Mouse (Mus musculus) heart, embryonic 13.5 days (tissue): ENCODE data around the gene Rpp30. TPM values are rescaled to one million over a fixed set of nuclear protein-coding genes. Genes with fewer than 3 reads are reported as not detected.
A peak's percentile ranks its signal among the peaks of the same experiment; 100 is the strongest.

ENCODE experiments used
- ATAC-seq: fragments of 200-750 bp; cut with Nextera tagmentation; 2 replicates; pipeline ENCODE4 v1.8.0; 2017; ENCODE audit warnings: moderate TSS enrichment; ENCODE audit not compliant: insufficient number of reproducible peaks, low FRiP score, low TSS enrichment; ENCODE audit errors: extremely low read depth
- H3K27ac ChIP-seq: fragments of 300-500 bp; sonication (generic); replicated peaks from 2 replicates; pipeline ENCODE4 v1.5.1; 2015; ENCODE audit warnings: moderate library complexity, mild to moderate bottlenecking, inconsistent platforms
- H3K27me3 ChIP-seq: fragments of 300-500 bp; sonication (generic); replicated peaks from 2 replicates; pipeline ENCODE4 v1.6.1; 2015; ENCODE audit warnings: mild to moderate bottlenecking, inconsistent platforms
- H3K36me3 ChIP-seq: fragments of 300-500 bp; sonication (generic); 2 replicates; pipeline ENCODE4 v1.6.1; 2015; ENCODE audit warnings: mild to moderate bottlenecking, inconsistent platforms
- H3K4me1 ChIP-seq: fragments of 300-500 bp; sonication (generic); 2 replicates; pipeline ENCODE4 v1.6.1; 2015; ENCODE audit warnings: inconsistent platforms
- H3K4me2 ChIP-seq: fragments of 300-500 bp; sonication (generic); 2 replicates; pipeline ENCODE4 v1.6.1; 2015; ENCODE audit warnings: inconsistent platforms, mild to moderate bottlenecking, moderate library complexity
- H3K4me3 ChIP-seq: fragments of 300-500 bp; sonication (generic); 2 replicates; pipeline ENCODE4 v1.5.1; 2015; ENCODE audit warnings: moderate library complexity, mild to moderate bottlenecking, inconsistent platforms
- H3K9ac ChIP-seq: fragments of 300-500 bp; sonication (generic); 2 replicates; pipeline ENCODE4 v1.6.1; 2015; ENCODE audit warnings: inconsistent platforms, mild to moderate bottlenecking, moderate library complexity
- H3K9me3 ChIP-seq: fragments of 300-500 bp; sonication (generic); 2 replicates; pipeline ENCODE4 v1.6.1; 2016; ENCODE audit warnings: inconsistent platforms
- WGBS: fragments of 180-500 bp; shearing (Covaris S2); methylation state at CpG from one replicate; pipeline ENCODE4 v1.1.7; 2015; ENCODE audit warnings: mixed read lengths; 5-methylcytosine and 5-hydroxymethylcytosine counted together
- polyA plus RNA-seq: library from polyadenylated mRNA; unstranded; fragments of >200 nt; fragmentation: Nextera tagmentation; extraction: Ambion mirVana; gene quantifications from 2 replicates; pipeline ENCODE4 v1.2.1, GENCODE M21; 2015

Rpp30 gene
- polyA plus RNA-seq, 1 experiment from 2014 or later: 50.1 TPM

DNA sequence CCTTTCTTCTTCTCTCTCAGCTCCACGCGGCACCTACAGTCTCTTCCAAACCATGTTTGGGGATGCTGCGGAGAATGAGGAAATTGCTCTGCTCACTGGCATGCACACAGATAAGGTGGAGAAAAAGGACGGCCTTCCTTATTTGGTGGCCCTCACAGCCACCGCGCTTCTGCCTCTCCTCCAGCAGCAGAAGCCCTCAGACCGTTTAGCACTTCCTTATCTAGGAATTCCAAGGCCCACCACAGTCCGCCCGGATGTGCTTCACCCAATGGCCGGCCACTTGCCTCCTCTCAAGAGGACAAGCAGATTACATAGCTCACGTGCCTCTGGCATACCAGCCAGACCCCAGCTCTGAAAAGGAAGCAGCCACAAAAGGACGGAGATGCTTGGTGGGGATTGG lies 46.1 kb downstream of the Rpp30 start:
- H3K9me3 ChIP-seq: no peaks in the 10 kb centered on the region
- WGBS: under 1% methylated on average over 12 of the region's 12 CpGs
- H3K4me3 ChIP-seq: peak overlapping the region; percentile 39
- peak overlapping the region; percentile 98 for H3K27ac ChIP-seq
- no peaks in the 10 kb centered on the region for H3K27me3 ChIP-seq
- peak; percentile 76; the same call in 1 of the 2 replicates for ATAC-seq
- no peaks in the 10 kb centered on the region for H3K36me3 ChIP-seq
- H3K4me1 ChIP-seq: peaks cover 43% of the 10 kb centered on the region
- H3K9ac ChIP-seq: peak overlapping the region; percentile 81
- peak overlapping the region; percentile 66 for H3K4me2 ChIP-seq

DNA sequence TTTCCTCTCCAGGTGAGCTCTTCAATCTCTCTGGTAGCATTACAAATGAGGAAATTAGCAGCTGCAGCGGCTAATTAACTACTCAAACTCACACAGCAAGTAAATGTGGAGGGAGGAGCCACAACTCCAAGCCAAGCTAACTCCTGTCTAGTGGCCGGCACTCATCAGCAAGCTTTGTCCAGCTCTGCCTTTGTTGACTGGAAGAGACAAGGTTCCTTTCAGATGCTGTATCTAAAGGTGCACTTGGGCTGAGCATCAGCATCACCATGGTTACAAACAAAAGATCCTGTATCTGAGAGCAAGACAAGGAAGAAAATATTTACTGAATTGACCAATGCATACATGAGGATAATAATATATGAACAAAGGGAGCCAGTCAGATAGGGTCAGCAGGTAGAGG lies 46.7 kb downstream of the Rpp30 start:
- Histone ChIP-seq H3K9me3 (no peaks in the 10 kb centered on the region), H3K4me1 (peaks cover 43% of the 10 kb centered on the region), H3K27ac (peak overlapping the region; percentile 98), H3K36me3 (no peaks in the 10 kb centered on the region), H3K4me2 (peak overlapping the region; percentile 66), H3K27me3 (no peaks in the 10 kb centered on the region), H3K9ac (peak overlapping the region; percentile 81; the same call in 1 of the 2 replicates), H3K4me3 (peak overlapping the region; percentile 13; the same call in 1 of the 2 replicates)
- 15% methylated on average over 2 of the region's 2 CpGs for WGBS
- no peak for ATAC-seq

DNA sequence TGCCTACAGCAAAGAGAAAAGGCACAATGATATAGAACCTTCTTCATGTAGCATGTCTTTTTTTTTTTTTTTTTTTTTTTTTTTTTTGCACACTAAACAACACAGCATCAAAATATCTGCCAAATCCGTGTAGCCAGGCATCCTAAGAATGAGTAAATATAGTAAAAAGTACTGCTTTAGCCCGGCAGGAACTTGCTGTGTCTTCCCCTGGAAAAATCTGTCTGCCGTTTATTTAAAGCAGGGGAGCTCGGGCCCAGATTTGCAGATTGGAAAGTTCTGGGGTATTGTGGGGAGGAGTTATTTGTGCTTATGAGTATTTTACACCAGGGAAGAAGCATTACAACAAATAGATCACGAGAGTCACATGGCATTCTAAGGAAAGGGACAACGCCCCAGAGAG lies 48.5 kb downstream of the Rpp30 start:
- no peaks in the 10 kb centered on the region for H3K9me3 ChIP-seq
- H3K4me2 ChIP-seq: no peak overlapping the region
- H3K4me3 ChIP-seq: no peak overlapping the region
- no peak overlapping the region; the same call in 1 of the 2 replicates for H3K27ac ChIP-seq
- peaks cover 43% of the 10 kb centered on the region for H3K4me1 ChIP-seq
- H3K9ac ChIP-seq: no peak overlapping the region
- WGBS: 64% methylated on average over 6 of the region's 6 CpGs
- H3K27me3 ChIP-seq: no peaks in the 10 kb centered on the region
- H3K36me3 ChIP-seq: no peaks in the 10 kb centered on the region
- ATAC-seq: no peak

DNA sequence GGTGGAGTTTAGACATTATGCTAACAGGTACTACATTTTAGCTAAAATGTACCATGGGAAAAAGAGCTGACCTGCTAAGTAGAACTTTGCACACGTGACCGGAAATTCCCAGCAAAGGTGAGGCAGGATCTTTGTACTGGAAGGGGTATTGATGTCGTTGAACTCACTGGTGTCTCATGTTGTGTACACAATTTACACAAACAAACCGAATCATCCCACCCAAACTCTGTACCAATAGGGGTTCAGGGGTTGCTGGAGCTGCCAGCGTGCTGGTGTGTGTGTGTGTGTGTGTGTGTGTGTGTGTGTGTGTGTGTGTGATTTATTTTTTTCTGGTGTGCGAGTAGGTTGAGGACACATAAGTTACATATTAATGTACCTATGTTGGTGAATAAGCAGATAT lies 49.5 kb downstream of the Rpp30 start:
- Histone ChIP-seq H3K36me3 (no peaks in the 10 kb centered on the region), H3K4me2 (no peak overlapping the region), H3K9ac (no peak overlapping the region), H3K27ac (peak overlapping the region; percentile 77; the same call in 1 of the 2 replicates), H3K9me3 (no peaks in the 10 kb centered on the region), H3K4me1 (peaks cover 39% of the 10 kb centered on the region), H3K27me3 (no peaks in the 10 kb centered on the region), H3K4me3 (no peak overlapping the region)
- 80% methylated on average over 6 of the region's 6 CpGs for WGBS
- ATAC-seq: no peak

DNA sequence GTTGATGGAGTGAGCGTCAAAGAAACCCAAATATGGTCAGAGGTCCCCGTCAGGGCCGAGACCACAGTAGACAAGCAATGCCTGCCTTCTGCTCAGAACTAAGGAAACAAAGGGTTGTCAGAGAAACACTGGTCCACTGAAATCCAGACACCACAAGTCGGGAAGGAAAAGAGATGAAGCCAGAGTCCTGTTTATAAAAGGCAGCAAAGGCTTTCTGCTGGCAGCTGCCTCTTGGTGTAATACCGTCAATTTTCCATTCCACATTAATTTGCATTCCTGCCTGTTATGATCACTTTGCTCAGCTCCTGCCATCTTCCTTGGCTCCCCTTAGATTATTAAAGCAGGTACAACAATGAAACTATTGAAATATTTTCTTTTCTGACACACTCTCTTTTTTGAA lies 50.2 kb downstream of the Rpp30 start:
- Histone ChIP-seq H3K4me2 (0 out of 2 replicates have a peak overlapping the region, but pooled peaks have one; percentile 3), H3K27ac (peak overlapping the region; percentile 77)
- 14% methylated on average over 5 of the region's 5 CpGs for WGBS

DNA sequence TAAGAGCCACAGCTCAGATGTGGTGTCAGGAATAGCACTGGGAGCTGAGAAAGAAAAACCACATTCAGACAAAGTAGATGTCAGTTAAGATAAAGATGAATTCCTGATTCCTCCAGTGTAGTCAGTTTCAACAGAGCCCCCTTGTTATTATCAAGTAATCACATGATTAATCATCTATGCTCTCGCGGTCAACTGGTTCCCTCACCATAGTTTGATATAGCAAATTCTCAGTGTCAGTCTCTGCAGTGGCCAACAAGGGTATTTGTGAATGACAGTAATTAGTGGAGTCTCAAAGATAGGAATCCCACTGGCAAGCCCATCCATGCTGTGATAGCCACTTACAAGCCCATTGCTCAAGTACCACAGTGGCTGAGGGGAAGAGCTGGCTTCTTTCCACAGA lies 60.1 kb downstream of the Rpp30 start:
- ATAC-seq: no peak
- no peaks in the 10 kb centered on the region for H3K36me3 ChIP-seq
- no peak overlapping the region for H3K4me2 ChIP-seq
- H3K27ac ChIP-seq: no peak overlapping the region
- H3K4me3 ChIP-seq: no peak overlapping the region
- peaks cover 8% of the 10 kb centered on the region for H3K9me3 ChIP-seq
- H3K27me3 ChIP-seq: no peaks in the 10 kb centered on the region
- H3K9ac ChIP-seq: no peak overlapping the region
- no peaks in the 10 kb centered on the region for H3K4me1 ChIP-seq
- WGBS: 83% methylated on average over 2 of the region's 2 CpGs

More for the DNA sequence above, 50.2 kb downstream of the Rpp30 start:
- no peak overlapping the region; the same call in 1 of the 2 replicates for H3K9ac ChIP-seq
- no peaks in the 10 kb centered on the region for H3K9me3 ChIP-seq
- H3K27me3 ChIP-seq: no peaks in the 10 kb centered on the region
- H3K4me1 ChIP-seq: peaks cover 36% of the 10 kb centered on the region
- H3K36me3 ChIP-seq: no peaks in the 10 kb centered on the region
- no peak overlapping the region for H3K4me3 ChIP-seq
- ATAC-seq: no peak

DNA sequence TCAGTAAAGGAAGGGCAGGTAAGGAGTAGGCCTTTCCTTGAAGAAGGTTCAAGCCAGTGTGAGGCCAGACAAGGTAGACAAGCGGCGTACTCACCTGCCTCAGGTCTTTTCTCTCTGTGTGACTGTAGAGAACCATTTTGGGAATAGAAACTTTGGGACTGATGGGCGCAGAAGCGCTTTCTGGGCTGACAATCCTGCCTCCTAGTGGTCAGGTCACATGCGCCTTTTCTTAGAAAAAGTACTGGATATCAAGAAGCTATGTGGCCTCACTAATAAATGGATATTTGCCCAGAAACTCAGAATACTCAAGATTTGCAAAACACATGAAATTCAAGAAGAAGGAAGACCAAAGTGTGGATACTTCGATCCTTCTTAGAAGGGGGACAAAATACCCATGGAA lies 65.1 kb downstream of the Rpp30 start:
- Histone ChIP-seq H3K27ac (no peak overlapping the region), H3K4me2 (no peak overlapping the region), H3K9me3 (peaks cover 8% of the 10 kb centered on the region), H3K36me3 (no peaks in the 10 kb centered on the region), H3K4me3 (no peak overlapping the region), H3K4me1 (no peaks in the 10 kb centered on the region), H3K27me3 (no peaks in the 10 kb centered on the region), H3K9ac (no peak overlapping the region)
- 79% methylated on average over 6 of the region's 6 CpGs for WGBS
- no peak for ATAC-seq

DNA sequence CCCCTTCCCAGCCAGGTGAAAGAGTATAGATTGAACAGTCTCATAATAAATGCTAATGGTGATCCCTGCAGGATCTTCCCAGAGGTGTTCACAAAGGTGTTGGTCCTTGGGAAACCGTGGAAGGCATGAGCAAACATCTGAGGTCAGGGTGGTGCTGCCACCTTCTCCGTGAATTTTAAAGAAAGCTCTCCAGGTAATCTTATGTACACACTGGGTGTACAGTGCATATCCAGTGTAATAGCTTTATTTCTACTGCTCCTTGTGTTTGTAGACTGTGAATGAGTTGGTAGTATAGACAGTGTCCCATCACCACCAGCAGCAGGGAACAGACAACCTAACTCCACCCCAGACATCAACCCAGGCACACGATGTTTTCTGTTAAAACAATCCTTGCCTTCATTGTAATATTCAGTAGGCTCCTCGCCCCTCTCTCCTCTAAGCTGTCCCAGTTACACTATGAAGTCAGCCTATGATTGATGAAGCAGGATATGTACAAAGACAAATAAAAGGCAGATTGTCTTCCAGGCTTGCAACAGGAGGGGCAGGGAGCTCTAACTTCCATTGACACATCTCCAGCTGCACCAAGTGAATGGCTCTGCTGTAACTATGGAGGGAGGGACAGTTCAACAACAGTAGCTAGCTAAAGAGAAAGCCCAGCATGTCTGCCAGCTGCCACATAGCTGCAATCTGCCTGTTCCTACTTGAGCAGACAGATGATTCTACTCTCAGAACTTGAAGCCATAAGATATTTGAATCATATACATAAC lies 66.9 kb downstream of the Rpp30 start:
- Histone ChIP-seq H3K4me2 (no peak overlapping the region), H3K27ac (no peak overlapping the region)
- WGBS: 56% methylated on average over 4 of the region's 4 CpGs

More for the DNA sequence above, 66.9 kb downstream of the Rpp30 start:
- Histone ChIP-seq H3K4me3 (no peak overlapping the region), H3K4me1 (no peaks in the 10 kb centered on the region), H3K9ac (no peak overlapping the region), H3K9me3 (no peaks in the 10 kb centered on the region), H3K36me3 (no peaks in the 10 kb centered on the region), H3K27me3 (no peaks in the 10 kb centered on the region)
- ATAC-seq: no peak

Other genes with a start within 250 kb of the Rpp30 start
- gene Htr7, start 26.2 kb upstream of the Rpp30 start, polyA plus RNA-seq: 0.11 and 0.12 TPM in 2 replicates
- 394 and 473 TPM in 2 replicates for gene Ankrd1, start 36.4 kb downstream of the Rpp30 start, polyA plus RNA-seq